Mouse (Mus musculus) small intestine, adult 2 months (tissue): ENCODE measurements around the gene Leng1. TPM values are rescaled to one million over a fixed set of nuclear protein-coding genes. Genes with fewer than 3 reads are reported as not detected.

Experiments used
- H3K27ac ChIP-seq: fragments of 200-500 bp; 2 replicates; pipeline ENCODE4 v1.5.1; 2012; ENCODE audit warnings: low read depth, low read length, control low read depth, inconsistent platforms; ENCODE audit not compliant: insufficient read depth
- H3K27me3 ChIP-seq: fragments of 200-500 bp; 2 replicates; pipeline ENCODE4 v1.6.1; 2012; ENCODE audit warnings: mild to moderate bottlenecking, moderate library complexity, low read length, inconsistent platforms; ENCODE audit not compliant: control insufficient read depth, insufficient read depth
- H3K36me3 ChIP-seq: fragments of 200-500 bp; 2 replicates; pipeline ENCODE4 v1.6.1; 2012; ENCODE audit warnings: mild to moderate bottlenecking, low read length, control low read depth, inconsistent platforms; ENCODE audit not compliant: control insufficient read depth, insufficient read depth
- H3K4me1 ChIP-seq: fragments of 200-500 bp; 2 replicates; pipeline ENCODE4 v1.6.1; 2012; ENCODE audit warnings: low read length, inconsistent platforms, mixed read lengths; ENCODE audit not compliant: control insufficient read depth, insufficient read depth, insufficient read length
- H3K4me3 ChIP-seq: fragments of 200-500 bp; 2 replicates; pipeline ENCODE4 v1.5.1; 2012; ENCODE audit warnings: low read depth, mild to moderate bottlenecking, control low read depth, inconsistent platforms, low read length, moderate library complexity
- CTCF ChIP-seq: fragments of 200-500 bp; IDR thresholded peaks from 2 replicates; pipeline ENCODE4 v1.5.1; 2012; ENCODE audit warnings: low read depth, mild to moderate bottlenecking, control low read depth, inconsistent platforms, low read length, moderate library complexity, mixed read lengths; ENCODE audit not compliant: insufficient replicate concordance, insufficient read length; ENCODE audit errors: extremely low read depth
- POLR2A ChIP-seq: fragments of 200-500 bp; IDR thresholded peaks from 2 replicates; pipeline ENCODE4 v1.6.1; 2012; ENCODE audit warnings: low read depth, mild to moderate bottlenecking, control low read depth, inconsistent platforms, low read length, moderate library complexity
- WGBS: fragments of 180-500 bp; shearing (Covaris S2); methylation state at CpG from one replicate; pipeline ENCODE4 v1.1.7; 2018; 5-methylcytosine and 5-hydroxymethylcytosine counted together
- polyA plus RNA-seq: library from polyadenylated mRNA; depleted of rRNA; stranded (reverse); fragments of >200 nt; gene quantifications from 2 replicates; pipeline ENCODE4 v1.2.3, GENCODE M21; 2012

Gene Leng1
- polyA plus RNA-seq, 1 experiment, result 5.1 TPM

DNA sequence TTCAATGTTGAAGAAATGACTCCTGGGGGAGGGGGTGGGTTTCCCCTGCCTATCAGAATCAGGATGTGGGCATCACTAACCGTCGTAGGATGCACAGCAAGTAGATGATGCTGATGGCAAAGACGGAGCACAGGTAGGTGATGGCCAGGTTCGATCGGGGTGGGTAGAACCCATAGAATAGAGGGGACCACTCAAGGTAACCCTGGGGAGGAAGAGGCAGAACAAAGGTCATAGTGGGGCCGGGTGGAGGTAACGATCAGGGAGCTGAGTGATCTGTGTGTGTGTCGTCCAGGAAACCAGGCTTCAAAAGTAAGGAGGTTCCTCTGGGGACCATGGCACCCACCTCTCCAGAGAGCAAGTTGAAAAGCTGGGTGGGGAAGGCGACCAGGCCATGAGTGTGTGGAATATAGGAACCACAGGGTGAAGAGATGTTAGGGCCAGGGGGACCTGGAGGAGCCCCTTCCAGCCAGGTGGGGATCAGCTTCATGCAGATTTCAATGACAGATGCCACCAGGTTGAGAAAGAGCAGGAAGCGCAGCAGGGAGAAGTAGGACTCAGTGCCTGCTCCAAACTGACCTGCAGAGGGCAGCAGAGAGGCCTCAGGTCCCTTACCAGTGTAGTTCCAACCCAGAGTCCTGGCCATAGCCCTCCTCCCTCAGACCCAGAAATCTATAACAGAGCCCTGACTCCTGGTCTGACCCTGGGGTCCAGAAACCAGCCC lies 9.0 kb upstream of the Leng1 start:
- 68% methylated on average over 10 of the region's 10 CpGs for WGBS
- H3K36me3 ChIP-seq, result peaks cover 38% of the 10 kb centered on the region
- TF ChIP-seq CTCF, result peak; percentile 97
- no peak for TF ChIP-seq POLR2A
- no peaks in the 10 kb centered on the region for H3K27me3 ChIP-seq
- H3K4me1 ChIP-seq, result peaks cover 2% of the 10 kb centered on the region; the same call in 1 of the 2 replicates
- no peak overlapping the region for H3K4me3 ChIP-seq
- H3K27ac ChIP-seq, result no peak overlapping the region

DNA sequence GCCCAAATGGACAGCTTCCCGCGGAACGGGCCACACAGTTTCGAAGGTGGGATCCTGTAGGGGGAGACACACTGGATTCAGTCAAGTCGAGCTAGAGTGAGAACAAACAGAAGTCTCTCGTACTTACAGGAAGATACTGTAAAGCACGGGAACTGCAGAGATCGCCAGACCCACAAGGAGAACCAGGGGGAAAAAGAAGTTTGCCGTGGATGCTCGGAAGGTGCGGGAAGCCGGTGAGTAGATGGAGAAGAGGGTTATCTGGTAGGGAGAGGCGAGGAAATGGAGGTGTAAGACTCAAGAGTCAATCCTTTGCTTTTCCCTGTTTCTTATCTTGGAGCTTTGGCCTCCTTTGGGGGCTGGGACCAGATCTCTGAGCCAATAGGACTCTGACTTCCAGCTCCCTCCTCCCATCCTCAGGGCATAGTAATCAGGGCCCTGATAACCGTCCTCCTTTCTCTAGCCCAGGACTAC lies 1.3 kb upstream of the Leng1 start:
- TF ChIP-seq POLR2A, result no peak
- TF ChIP-seq CTCF, result no peak
- 16% methylated on average over 14 of the region's 14 CpGs for WGBS
- Histone ChIP-seq H3K27ac (peak overlapping the region; percentile 1; the same call in 1 of the 2 replicates), H3K36me3 (peaks cover 23% of the 10 kb centered on the region), H3K4me3 (peak overlapping the region; percentile 26), H3K27me3 (no peaks in the 10 kb centered on the region), H3K4me1 (peaks cover 14% of the 10 kb centered on the region)

DNA sequence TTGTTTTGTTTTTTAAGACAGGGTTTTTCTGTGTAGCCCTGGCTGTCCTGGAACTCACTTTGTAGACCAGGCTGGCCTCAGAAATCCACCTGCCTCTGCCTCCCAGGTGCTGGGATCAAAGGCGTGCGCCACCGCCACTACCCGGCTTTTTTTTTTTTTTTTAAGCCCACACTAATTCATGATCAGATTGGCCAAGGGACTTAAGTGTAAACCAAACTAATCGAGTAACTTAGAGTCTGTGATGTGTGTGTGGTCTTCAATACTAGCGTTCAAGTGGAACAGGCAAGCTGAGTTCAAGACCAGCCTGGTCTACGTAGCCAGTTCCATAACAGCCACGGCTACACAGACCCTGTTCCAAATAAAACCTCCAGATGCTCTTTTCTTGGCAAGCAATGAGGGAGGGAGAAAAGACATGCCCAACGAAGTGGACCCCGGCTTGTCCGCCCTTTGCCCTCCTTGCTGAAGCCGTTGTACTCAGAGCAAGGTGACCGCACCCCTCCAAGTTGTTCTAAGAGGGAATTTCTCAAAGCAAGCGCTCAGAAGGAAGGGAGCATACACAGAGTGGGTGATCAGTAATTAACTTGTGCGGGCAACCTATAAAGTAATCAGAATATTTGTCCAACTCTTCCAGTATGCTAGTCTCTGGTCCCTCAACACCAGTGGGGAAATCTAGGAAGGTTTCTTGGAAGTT lies 971 bp downstream of the Leng1 start:
- peaks cover 37% of the 10 kb centered on the region for H3K36me3 ChIP-seq
- H3K27me3 ChIP-seq, result no peaks in the 10 kb centered on the region
- H3K4me1 ChIP-seq, result peaks cover 14% of the 10 kb centered on the region
- 12% methylated on average over 15 of the region's 15 CpGs for WGBS
- peak overlapping the region; percentile 76 for H3K4me3 ChIP-seq
- TF ChIP-seq CTCF, result no peak
- TF ChIP-seq POLR2A, result no peak
- peak overlapping the region; percentile 55 for H3K27ac ChIP-seq

DNA sequence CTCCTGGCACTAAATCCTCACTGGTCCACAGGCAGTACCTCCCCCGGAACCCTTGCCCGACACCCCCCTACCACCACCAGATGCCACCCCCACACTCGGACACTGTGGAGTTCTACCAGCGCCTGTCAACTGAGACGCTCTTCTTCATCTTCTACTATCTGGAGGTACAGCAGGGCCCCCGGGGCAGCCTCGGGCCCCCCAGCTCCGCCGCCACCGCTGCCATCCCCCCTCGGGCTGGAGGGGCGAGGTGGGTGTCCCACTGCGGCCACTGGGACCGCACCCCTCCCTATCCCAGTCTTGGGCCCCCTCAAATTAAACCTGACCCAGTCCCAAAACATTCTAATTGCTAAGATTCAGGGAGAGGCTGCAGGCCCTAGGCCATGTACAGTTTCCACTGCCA lies 7.1 kb downstream of the Leng1 start:
- Histone ChIP-seq H3K4me3 (no peak overlapping the region), H3K36me3 (peaks cover 93% of the 10 kb centered on the region), H3K27ac (no peak overlapping the region), H3K4me1 (peaks cover under 1% of the 10 kb centered on the region; the same call in 1 of the 2 replicates), H3K27me3 (no peaks in the 10 kb centered on the region)
- TF ChIP-seq POLR2A, result no peak
- TF ChIP-seq CTCF, result no peak
- WGBS, result 94% methylated on average over 14 of the region's 14 CpGs

DNA sequence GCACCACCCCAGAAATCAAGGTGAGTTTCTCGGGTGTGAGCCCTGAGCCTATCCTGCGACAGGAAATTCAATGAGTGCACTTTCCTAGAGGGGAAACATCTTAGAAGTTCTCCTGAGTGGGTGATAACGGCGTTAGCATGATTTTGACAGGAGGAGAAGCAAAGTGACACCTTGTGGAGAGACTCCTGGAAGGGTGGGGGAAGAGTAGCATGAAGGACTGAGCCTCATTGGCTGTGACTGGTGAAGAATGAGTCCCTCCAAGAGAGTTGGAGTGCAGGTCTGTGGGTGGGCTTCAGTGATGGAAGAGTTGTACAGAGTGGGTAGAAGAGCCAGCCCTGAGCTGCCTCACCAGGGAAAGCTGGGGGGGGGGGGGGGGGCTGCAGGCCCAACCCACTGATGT lies 8.7 kb downstream of the Leng1 start:
- Histone ChIP-seq H3K36me3 (peaks cover 94% of the 10 kb centered on the region), H3K4me1 (no peaks in the 10 kb centered on the region), H3K27me3 (no peaks in the 10 kb centered on the region), H3K4me3 (no peak overlapping the region), H3K27ac (no peak overlapping the region)
- WGBS, result 88% methylated on average over 4 of the region's 4 CpGs
- TF ChIP-seq CTCF, result no peak
- TF ChIP-seq POLR2A, result no peak

DNA sequence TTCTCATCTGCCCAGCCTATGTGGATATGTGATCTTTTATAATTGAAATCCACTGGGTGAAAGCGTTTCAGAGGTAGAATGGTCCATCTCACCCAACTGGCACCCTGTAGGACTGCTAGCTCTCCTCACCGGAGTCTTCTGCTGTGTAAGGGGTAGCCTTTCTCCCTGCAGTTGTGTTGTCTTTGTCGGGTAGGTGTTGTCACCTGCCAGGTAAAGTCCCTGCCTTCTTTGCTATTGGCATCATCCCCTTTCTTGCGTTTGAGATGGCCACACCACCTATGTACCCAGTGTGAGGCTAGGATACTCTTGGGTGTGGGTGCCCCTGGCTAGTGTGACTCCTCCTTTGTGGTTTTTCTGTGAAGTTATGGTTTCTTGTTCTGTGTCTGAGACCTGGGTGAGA lies 19.0 kb downstream of the Leng1 start:
- Histone ChIP-seq H3K27me3 (no peaks in the 10 kb centered on the region), H3K4me3 (peak overlapping the region; percentile 96), H3K36me3 (peaks cover 11% of the 10 kb centered on the region), H3K4me1 (peaks cover 10% of the 10 kb centered on the region; the same call in 1 of the 2 replicates), H3K27ac (no peak overlapping the region)
- 22% methylated on average over 4 of the region's 4 CpGs for WGBS
- TF ChIP-seq CTCF (no peak), POLR2A (no peak)

DNA sequence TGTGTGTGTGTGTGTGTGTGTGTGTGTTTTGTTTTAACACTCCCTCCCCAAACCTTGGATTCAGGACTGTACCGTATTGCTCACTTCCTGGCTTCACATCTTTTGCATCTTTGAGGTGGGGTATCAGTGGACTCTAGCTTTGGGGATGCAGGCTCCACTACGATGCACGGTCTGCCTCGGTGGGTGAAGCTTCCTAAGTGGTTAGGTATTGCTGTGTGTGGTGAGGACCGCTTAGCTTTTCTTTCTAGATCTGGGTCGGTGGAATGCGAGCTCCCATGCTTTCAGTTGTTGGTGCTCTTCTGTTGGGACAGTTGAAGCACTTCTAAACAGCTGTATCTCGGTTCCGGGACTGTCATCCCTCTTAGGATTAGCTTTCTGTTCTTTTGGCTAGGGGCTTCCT lies 19.5 kb downstream of the Leng1 start:
- H3K4me3 ChIP-seq, result peak overlapping the region; percentile 96
- peak overlapping the region; percentile 91; the same call in 1 of the 2 replicates for H3K27ac ChIP-seq
- WGBS, result 2% methylated on average over 9 of the region's 9 CpGs
- TF ChIP-seq POLR2A (no peak), CTCF (no peak)
- H3K4me1 ChIP-seq, result peaks cover 10% of the 10 kb centered on the region; the same call in 1 of the 2 replicates
- peaks cover 9% of the 10 kb centered on the region for H3K36me3 ChIP-seq
- H3K27me3 ChIP-seq, result no peaks in the 10 kb centered on the region
